Mouse (Mus musculus) frontal cortex, adult 2 months (tissue): ENCODE data around the gene Ugt1a8. TPM values are rescaled to one million over a fixed set of nuclear protein-coding genes. Genes with fewer than 3 reads are reported as not detected.
"Not testable (repeated sequence)": the region's sequence is repeated elsewhere in the genome, so short reads cannot be mapped to it uniquely, and the experiment has no call there.

Source experiments
- DNase-seq, 2 experiments: peaks; one replicate each; pipeline ENCODE4 v3.0.0; 2022; ENCODE audit warnings: low spot score in 1 of 2; ENCODE audit errors: extremely low spot score in 1 of 2
- polyA plus RNA-seq: library from polyadenylated mRNA; depleted of rRNA; stranded (reverse); fragments of >200 nt; gene quantifications from 2 replicates; pipeline ENCODE4 v1.2.3, GENCODE M21; 2012

The Ugt1a8 gene
- polyA plus RNA-seq, 1 experiment = 0.04 TPM

GRCm38 (mm10) chr1:88105656-88106055 lies 18.0 kb downstream of the Ugt1a8 start:
- DNase-seq = no peak

- not testable (repeated sequence) for DNase-seq
Observed at GRCm38 (mm10) chr1:88109027-88109557, 21.5 kb downstream of the Ugt1a8 start.

GRCm38 (mm10) chr1:88109604-88110003 lies 22.0 kb downstream of the Ugt1a8 start:
- not testable (repeated sequence) for DNase-seq

GRCm38 (mm10) chr1:88112769-88113168 lies 25.2 kb downstream of the Ugt1a8 start:
- DNase-seq = not testable (repeated sequence)

DNA sequence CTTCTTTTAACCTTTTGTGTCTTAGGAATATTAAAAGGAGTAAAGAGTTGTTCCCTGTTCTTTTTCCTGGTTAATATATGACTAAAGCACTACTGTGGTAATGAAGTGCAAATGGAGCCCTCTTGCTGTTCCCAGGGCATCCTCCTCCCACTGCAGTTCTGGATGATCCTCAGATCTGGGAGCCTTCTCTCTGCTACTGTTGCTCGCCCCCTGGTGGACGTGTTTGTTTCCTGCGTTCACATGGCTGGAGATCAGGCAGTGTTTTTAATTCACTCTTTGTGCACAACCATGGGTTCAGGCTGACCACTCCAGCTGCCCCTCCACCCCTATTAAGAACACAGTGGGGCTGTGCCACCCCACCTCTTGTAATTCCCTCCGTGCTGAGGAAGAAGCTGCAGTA lies 32.9 kb downstream of the Ugt1a8 start:
- DNase-seq = not testable (repeated sequence)

GRCm38 (mm10) chr1:88121521-88121920 lies 33.9 kb downstream of the Ugt1a8 start:
- not testable (repeated sequence) for DNase-seq

- not testable (repeated sequence) for DNase-seq
Observed at GRCm38 (mm10) chr1:88125827-88126360, 38.3 kb downstream of the Ugt1a8 start.

GRCm38 (mm10) chr1:88129091-88129490 lies 41.5 kb downstream of the Ugt1a8 start:
- DNase-seq = not testable (repeated sequence)

- not testable (repeated sequence) for DNase-seq
Observed at GRCm38 (mm10) chr1:88130223-88130622, 42.6 kb downstream of the Ugt1a8 start.

DNA sequence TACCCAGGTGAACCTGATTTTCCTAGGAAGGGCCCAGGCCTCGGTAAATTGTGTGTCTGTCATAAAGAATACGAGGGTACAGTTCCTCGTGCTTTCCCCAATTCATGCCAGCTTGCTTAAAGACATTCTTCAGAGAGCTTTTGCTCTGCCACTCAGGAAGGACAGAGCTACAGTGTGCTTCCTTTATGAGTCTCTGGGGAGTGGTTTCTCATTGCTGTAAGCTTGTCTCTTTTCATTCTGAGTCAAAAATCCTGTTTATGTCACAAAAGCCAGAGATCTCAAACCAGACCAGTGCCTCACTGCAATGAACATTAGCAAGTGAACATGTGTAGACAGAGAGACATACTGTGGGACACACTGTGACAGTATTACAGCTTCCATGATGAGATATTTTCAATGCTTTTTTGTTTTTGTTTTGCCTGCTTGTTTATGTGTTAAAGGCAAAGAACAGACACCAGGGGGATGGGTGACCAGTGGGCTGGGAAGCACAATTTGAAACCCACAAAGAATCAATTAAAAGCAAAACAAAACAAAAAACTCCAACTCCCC lies 46.4 kb downstream of the Ugt1a8 start:
- no peak for DNase-seq

DNA sequence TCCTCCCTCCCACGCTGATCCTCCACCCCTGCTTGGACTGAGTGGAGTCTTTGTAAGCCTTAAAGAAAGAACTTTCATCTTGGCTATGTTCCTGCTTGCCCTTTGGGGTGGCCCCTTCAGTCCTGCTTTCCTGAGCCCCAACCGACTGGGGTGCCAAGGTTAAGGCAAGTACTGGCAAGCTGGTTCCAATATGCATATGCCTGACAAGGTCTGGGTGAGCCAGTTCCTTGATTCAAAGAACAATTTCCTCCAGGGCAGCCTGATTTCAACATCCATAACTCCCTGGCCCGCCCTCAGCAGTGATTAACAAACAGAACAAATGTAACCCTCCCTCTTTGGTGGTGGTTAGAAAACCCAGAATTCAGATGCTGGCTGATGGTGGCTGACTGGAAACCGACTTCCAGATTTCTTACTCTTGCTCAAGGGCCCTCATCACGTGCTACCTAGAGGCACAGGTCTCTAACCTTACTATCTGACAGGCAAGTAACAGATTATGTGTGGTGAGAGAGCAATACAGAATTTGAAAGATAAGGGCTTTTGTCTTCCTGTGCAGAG lies 46.9 kb downstream of the Ugt1a8 start, which contains the start of gene Ugt1a6a:
Gene Ugt1a6a, plus strand, starts transcription at position 353 of the 555 bp plus-strand sequence.
- DNase-seq = peak in 1 of 2 experiments; percentile 1

DNA sequence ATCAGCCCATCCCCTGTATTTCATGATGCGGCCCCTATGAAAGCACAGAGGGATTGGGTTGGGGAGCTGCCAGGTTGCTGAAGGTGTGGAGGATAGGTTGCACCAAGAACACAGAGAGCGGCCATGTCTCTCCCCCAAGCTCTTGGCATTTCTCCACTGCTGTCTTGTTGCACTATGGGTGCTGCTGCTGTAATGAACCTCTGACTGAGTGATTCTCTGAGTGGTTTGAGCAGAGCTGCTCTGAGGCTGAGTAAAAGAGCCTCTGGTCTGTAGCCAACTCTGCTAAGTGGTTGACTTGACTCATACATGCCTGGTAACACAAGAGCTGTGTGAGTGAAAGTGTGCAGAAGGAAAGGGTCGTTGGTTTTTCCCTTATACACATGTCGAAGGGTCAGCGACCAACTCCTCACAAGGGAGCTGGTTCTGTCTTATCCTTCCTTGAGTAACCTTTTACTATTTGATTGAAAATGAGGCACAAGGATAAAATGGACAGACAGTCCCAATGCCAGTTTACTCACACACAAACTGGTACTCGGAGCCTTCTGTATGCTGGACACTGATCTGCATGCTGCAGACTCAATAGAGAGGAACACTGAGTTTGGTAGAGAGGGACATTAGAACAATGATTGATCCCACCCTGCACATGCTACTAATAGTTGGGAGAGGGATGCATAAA lies 47.8 kb downstream of the Ugt1a8 start:
- DNase-seq = not testable (repeated sequence)

DNA sequence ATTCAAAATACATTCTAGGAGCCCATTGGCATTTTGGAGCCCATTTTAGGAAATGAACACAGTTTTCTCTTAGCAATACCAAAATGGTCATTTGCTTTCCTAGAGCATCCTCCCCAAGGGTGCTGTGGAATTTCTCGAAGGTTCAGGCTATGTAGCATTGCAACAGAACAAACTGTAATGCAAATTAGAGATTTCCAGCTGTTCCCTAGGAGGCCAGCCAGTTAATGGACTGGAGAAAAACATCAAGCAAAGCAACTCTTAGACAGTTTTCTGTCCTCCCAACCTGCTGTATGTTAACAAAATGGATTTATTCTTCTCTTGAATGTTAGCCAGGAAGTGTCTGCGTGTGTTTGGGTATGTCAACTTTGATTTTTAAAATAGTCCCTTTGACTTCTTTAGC lies 49.0 kb downstream of the Ugt1a8 start:
- no peak for DNase-seq

GRCm38 (mm10) chr1:88137264-88137663 lies 49.7 kb downstream of the Ugt1a8 start:
- no peak for DNase-seq

DNA sequence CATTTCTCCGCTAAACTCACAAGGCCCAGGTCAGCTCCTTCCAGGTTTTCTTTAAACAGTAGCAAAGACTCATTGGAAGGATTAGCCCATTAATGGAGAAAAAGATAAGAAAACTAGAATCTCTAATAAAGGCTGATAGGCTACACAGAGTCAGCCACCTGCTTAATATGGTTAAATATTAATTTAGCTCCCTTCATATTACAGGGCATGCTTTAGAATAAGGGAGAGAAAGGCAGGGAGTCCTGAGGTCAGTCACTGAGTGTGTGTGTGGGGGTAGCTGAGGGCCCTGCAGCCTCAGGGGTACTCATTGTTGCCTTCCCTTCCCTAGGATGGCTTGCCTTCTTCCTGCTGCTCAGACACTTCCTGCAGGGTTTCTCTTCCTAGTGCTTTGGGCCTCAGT lies 50.5 kb downstream of the Ugt1a8 start:
- DNase-seq = no peak

- DNase-seq = not testable (repeated sequence)
Observed at GRCm38 (mm10) chr1:88140492-88140891, 52.9 kb downstream of the Ugt1a8 start.

DNA sequence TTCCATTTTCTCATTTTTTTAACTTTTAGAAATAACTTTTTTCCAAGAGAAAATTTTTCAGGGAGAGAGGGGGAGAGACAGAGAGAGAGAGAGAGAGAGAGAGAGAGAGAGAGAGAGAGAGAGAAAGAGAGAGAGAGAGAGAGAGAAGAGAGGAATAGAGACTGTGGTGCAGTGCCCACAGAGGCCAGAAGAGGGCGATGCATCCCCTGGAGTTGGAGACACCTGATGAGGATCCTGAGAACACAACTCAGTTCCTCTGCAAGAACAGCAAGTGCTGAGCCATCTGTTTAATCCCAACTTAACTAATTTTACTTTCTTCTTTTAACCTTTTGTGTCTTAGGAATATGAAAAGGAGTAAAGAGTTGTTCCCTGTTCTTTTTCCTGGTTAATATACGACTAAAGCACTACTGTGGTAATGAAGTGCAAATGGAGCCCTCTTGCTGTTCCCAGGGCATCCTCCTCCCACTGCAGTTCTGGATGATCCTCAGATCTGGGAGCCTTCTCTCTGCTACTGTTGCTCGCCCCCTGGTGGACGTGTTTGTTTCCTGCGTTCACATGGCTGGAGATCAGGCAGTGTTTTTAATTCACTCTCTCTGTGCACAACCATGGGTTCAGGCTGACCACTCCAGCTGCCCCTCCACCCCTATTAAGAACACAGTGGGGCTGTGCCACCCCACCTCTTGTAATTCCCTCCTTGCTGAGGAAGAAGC lies 56.5 kb downstream of the Ugt1a8 start:
- peak; percentile 1 to 62 for DNase-seq

GRCm38 (mm10) chr1:88145278-88145677 lies 57.7 kb downstream of the Ugt1a8 start:
- DNase-seq = peak in 1 of 2 experiments; percentile 3

- not testable (repeated sequence) for DNase-seq
Observed at GRCm38 (mm10) chr1:88150133-88150532, 62.5 kb downstream of the Ugt1a8 start.

- no peak for DNase-seq
Observed at GRCm38 (mm10) chr1:88158430-88158829, 70.8 kb downstream of the Ugt1a8 start.

DNA sequence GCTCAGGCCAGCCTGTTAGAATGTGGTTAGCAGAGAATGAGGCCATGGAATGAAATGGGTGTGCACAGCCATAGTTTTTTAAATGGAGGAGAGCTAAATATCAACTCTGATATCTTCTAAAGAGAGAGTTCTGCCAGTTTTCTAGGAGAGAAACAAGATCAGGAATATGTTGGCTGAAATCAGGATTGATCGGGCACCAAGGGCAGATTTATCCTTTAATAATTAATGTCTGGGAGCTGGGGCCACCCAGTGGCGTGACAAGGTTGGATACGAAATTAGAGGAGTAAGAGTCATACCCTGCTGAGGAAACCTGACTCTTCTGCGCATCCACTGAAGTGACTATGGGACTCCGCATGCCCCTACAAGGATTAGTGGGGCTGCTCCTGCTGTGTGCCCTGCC lies 78.1 kb downstream of the Ugt1a8 start, which contains the start of gene Ugt1a5:
Gene Ugt1a5, plus strand, starts transcription at position 302 of the 400 bp plus-strand sequence.
- DNase-seq = no peak
